Mouse (Mus musculus): ENCODE data around the gene Scyl1. TPM values are rescaled to one million over a fixed set of nuclear protein-coding genes. Genes with fewer than 3 reads are reported as not detected.

Scyl1 gene
- total RNA-seq, 2 experiments from 2014 or later = 56.8 to 64.9 TPM

- intact Hi-C loops (cut with DNase I; ENCODE audit: low total_unique reads) = no loop called here
- DNase-seq = no peak
These were observed 14.1 kb downstream of the Scyl1 start for GRCm38 (mm10) chr19:5756991-5757636.

- no peak for DNase-seq
- intact Hi-C loops (cut with DNase I; ENCODE audit: low total_unique reads) = no loop called here
These were observed 14.8 kb downstream of the Scyl1 start for GRCm38 (mm10) chr19:5756321-5756985.

GRCm38 (mm10) chr19:5751742-5752141 is 19.5 kb downstream of the Scyl1 start:
- intact Hi-C loops (cut with DNase I; ENCODE audit: low total_unique reads) = no loop called here
- DNase-seq = no peak

GRCm38 (mm10) chr19:5750951-5751350 is 20.3 kb downstream of the Scyl1 start:
- intact Hi-C loops (cut with DNase I; ENCODE audit: low total_unique reads) = no loop called here
- no peak for DNase-seq

GRCm38 (mm10) chr19:5749476-5749875 is 21.7 kb downstream of the Scyl1 start:
- DNase-seq = no peak
- intact Hi-C loops (cut with DNase I; ENCODE audit: low total_unique reads) = no loop called here

GRCm38 (mm10) chr19:5746907-5747363 is 24.3 kb downstream of the Scyl1 start:
- no peak for DNase-seq
- intact Hi-C loops (cut with DNase I; ENCODE audit: low total_unique reads) = no loop called here

- DNase-seq = no peak
- intact Hi-C loops (cut with DNase I; ENCODE audit: low total_unique reads) = no loop called here
These were observed 25.2 kb downstream of the Scyl1 start for GRCm38 (mm10) chr19:5745756-5746710.

- DNase-seq = no peak
- intact Hi-C loops (cut with DNase I; ENCODE audit: low total_unique reads) = no loop called here
These were observed 27.6 kb downstream of the Scyl1 start for GRCm38 (mm10) chr19:5743576-5743975.

- intact Hi-C loops (cut with DNase I; ENCODE audit: low total_unique reads) = no loop called here
- no peak for DNase-seq
These were observed 29.0 kb downstream of the Scyl1 start for GRCm38 (mm10) chr19:5742241-5742641.

GRCm38 (mm10) chr19:5741641-5742240 is 29.5 kb downstream of the Scyl1 start:
- intact Hi-C loops (cut with DNase I; ENCODE audit: low total_unique reads) = no loop called here
- peak; percentile 89 for DNase-seq

- intact Hi-C loops (cut with DNase I; ENCODE audit: low total_unique reads) = no loop called here
- DNase-seq = peak; percentile 90
These were observed 30.6 kb downstream of the Scyl1 start, which contains the start of gene Ltbp3 for GRCm38 (mm10) chr19:5740320-5741317. Gene Ltbp3, plus strand, starts transcription at chr19:5740904.

- DNase-seq = no peak
- intact Hi-C loops (cut with DNase I; ENCODE audit: low total_unique reads) = loop anchor here (5.0 kb wide), 1 partner anchor 38 kb away; no protein-coding TSS in a partner anchor
These were observed 31.8 kb downstream of the Scyl1 start for GRCm38 (mm10) chr19:5739446-5739845.

GRCm38 (mm10) chr19:5734325-5734724 is 36.9 kb downstream of the Scyl1 start:
- intact Hi-C loops (cut with DNase I; ENCODE audit: low total_unique reads) = no loop called here

GRCm38 (mm10) chr19:5731264-5731978 is 39.8 kb downstream of the Scyl1 start:
- DNase-seq = peak; percentile 93
- intact Hi-C loops (cut with DNase I; ENCODE audit: low total_unique reads) = no loop called here

More at GRCm38 (mm10) chr19:5734325-5734724, 36.9 kb downstream of the Scyl1 start:
- no peak for DNase-seq

GRCm38 (mm10) chr19:5730314-5731186 is 40.7 kb downstream of the Scyl1 start:
- intact Hi-C loops (cut with DNase I; ENCODE audit: low total_unique reads) = no loop called here
- DNase-seq = no peak

- intact Hi-C loops (cut with DNase I; ENCODE audit: low total_unique reads) = no loop called here
- peak; percentile 94 for DNase-seq
These were observed 41.8 kb downstream of the Scyl1 start, which contains the start of gene Fam89b for GRCm38 (mm10) chr19:5729444-5729815. Gene Fam89b, minus strand, starts transcription at chr19:5729653.

Data from gastrocnemius, postnatal 14 days (tissue).